Mouse (Mus musculus): ENCODE measurements at regions not wholly inside any gene's neighbourhood (a gene's known extent, or its start where the extent isn't known, plus 50 kb on each side); places are given as distances from the start of the nearest gene placed in this dataset.

GRCm38 (mm10) chr6:100019016-100019415, 268.3 kb downstream of the Rybp start:
- Histone ChIP-seq H3K4me1 (ENCODE audit: control insufficient read depth, insufficient read depth, insufficient read length, low read length) (no peaks in the 10 kb centered on the region), H3K4me3 (ENCODE audit: insufficient read depth, low read depth, low read length) (no peak overlapping the region), H3K27ac (replicated peaks; ENCODE audit: low read depth, low read length) (no peak overlapping the region)

GRCm38 (mm10) chr6:100013949-100014348, 273.3 kb downstream of the Rybp start:
- H3K4me3 ChIP-seq (ENCODE audit: insufficient read depth, low read depth, low read length) = no peak overlapping the region
- H3K4me1 ChIP-seq (ENCODE audit: control insufficient read depth, insufficient read depth, insufficient read length, low read length) = no peaks in the 10 kb centered on the region
- no peak overlapping the region for H3K27ac ChIP-seq (replicated peaks; ENCODE audit: low read depth, low read length)

- no peak overlapping the region for H3K27ac ChIP-seq (replicated peaks; ENCODE audit: low read depth, low read length)
- no peaks in the 10 kb centered on the region for H3K4me1 ChIP-seq (ENCODE audit: control insufficient read depth, insufficient read depth, insufficient read length, low read length)
- H3K4me3 ChIP-seq (ENCODE audit: insufficient read depth, low read depth, low read length) = no peak overlapping the region
Measured at GRCm38 (mm10) chr6:100011520-100012062, 275.7 kb downstream of the Rybp start.

- Histone ChIP-seq H3K4me1 (ENCODE audit: control insufficient read depth, insufficient read depth, insufficient read length, low read length) (no peaks in the 10 kb centered on the region), H3K27ac (replicated peaks; ENCODE audit: low read depth, low read length) (no peak overlapping the region), H3K4me3 (ENCODE audit: insufficient read depth, low read depth, low read length) (no peak overlapping the region)
Measured at GRCm38 (mm10) chr6:100010954-100011481, 276.3 kb downstream of the Rybp start.

- H3K4me3 ChIP-seq (ENCODE audit: insufficient read depth, low read depth, low read length) = no peak overlapping the region
- H3K4me1 ChIP-seq (ENCODE audit: control insufficient read depth, insufficient read depth, insufficient read length, low read length) = no peaks in the 10 kb centered on the region
- H3K27ac ChIP-seq (replicated peaks; ENCODE audit: low read depth, low read length) = no peak overlapping the region
Measured at GRCm38 (mm10) chr6:99999711-100000365, 273.6 kb upstream of the Prok2 start.

- no peaks in the 10 kb centered on the region for H3K4me1 ChIP-seq (ENCODE audit: control insufficient read depth, insufficient read depth, insufficient read length, low read length)
- H3K27ac ChIP-seq (replicated peaks; ENCODE audit: low read depth, low read length) = no peak overlapping the region
- no peak overlapping the region for H3K4me3 ChIP-seq (ENCODE audit: insufficient read depth, low read depth, low read length)
Measured at GRCm38 (mm10) chr6:99995970-99996956, 270.1 kb upstream of the Prok2 start.

GRCm38 (mm10) chr6:99994026-99994425, 267.8 kb upstream of the Prok2 start:
- no peak overlapping the region for H3K4me3 ChIP-seq (ENCODE audit: insufficient read depth, low read depth, low read length)
- H3K27ac ChIP-seq (replicated peaks; ENCODE audit: low read depth, low read length) = no peak overlapping the region
- no peaks in the 10 kb centered on the region for H3K4me1 ChIP-seq (ENCODE audit: control insufficient read depth, insufficient read depth, insufficient read length, low read length)

- Histone ChIP-seq H3K27ac (replicated peaks; ENCODE audit: low read depth, low read length) (no peak overlapping the region), H3K4me3 (ENCODE audit: insufficient read depth, low read depth, low read length) (no peak overlapping the region), H3K4me1 (ENCODE audit: control insufficient read depth, insufficient read depth, insufficient read length, low read length) (no peaks in the 10 kb centered on the region)
Measured at GRCm38 (mm10) chr6:99991079-99991478, 264.9 kb upstream of the Prok2 start.

- H3K4me1 ChIP-seq (ENCODE audit: control insufficient read depth, insufficient read depth, insufficient read length, low read length) = no peaks in the 10 kb centered on the region
- no peak overlapping the region for H3K4me3 ChIP-seq (ENCODE audit: insufficient read depth, low read depth, low read length)
- H3K27ac ChIP-seq (replicated peaks; ENCODE audit: low read depth, low read length) = no peak overlapping the region
Measured at GRCm38 (mm10) chr6:99990604-99991003, 264.4 kb upstream of the Prok2 start.

GRCm38 (mm10) chr6:99986449-99986848, 260.3 kb upstream of the Prok2 start:
- Histone ChIP-seq H3K4me3 (ENCODE audit: insufficient read depth, low read depth, low read length) (no peak overlapping the region), H3K27ac (replicated peaks; ENCODE audit: low read depth, low read length) (no peak overlapping the region), H3K4me1 (ENCODE audit: control insufficient read depth, insufficient read depth, insufficient read length, low read length) (no peaks in the 10 kb centered on the region)

GRCm38 (mm10) chr6:99985322-99985721, 259.1 kb upstream of the Prok2 start:
- no peak overlapping the region for H3K27ac ChIP-seq (replicated peaks; ENCODE audit: low read depth, low read length)
- H3K4me3 ChIP-seq (ENCODE audit: insufficient read depth, low read depth, low read length) = no peak overlapping the region
- H3K4me1 ChIP-seq (ENCODE audit: control insufficient read depth, insufficient read depth, insufficient read length, low read length) = no peaks in the 10 kb centered on the region

- Histone ChIP-seq H3K27ac (replicated peaks; ENCODE audit: low read depth, low read length) (no peak overlapping the region), H3K4me3 (ENCODE audit: insufficient read depth, low read depth, low read length) (no peak overlapping the region), H3K4me1 (ENCODE audit: control insufficient read depth, insufficient read depth, insufficient read length, low read length) (no peaks in the 10 kb centered on the region)
Measured at GRCm38 (mm10) chr6:99984856-99985224, 258.6 kb upstream of the Prok2 start.

- no peak overlapping the region for H3K4me3 ChIP-seq (ENCODE audit: insufficient read depth, low read depth, low read length)
Measured at GRCm38 (mm10) chr6:99984057-99984855, 258.1 kb upstream of the Prok2 start.

GRCm38 (mm10) chr6:99979614-99980013, 253.4 kb upstream of the Prok2 start:
- Histone ChIP-seq H3K4me3 (ENCODE audit: insufficient read depth, low read depth, low read length) (no peak overlapping the region), H3K27ac (replicated peaks; ENCODE audit: low read depth, low read length) (no peak overlapping the region), H3K4me1 (ENCODE audit: control insufficient read depth, insufficient read depth, insufficient read length, low read length) (no peaks in the 10 kb centered on the region)

More at GRCm38 (mm10) chr6:99984057-99984855, 258.1 kb upstream of the Prok2 start:
- H3K27ac ChIP-seq (replicated peaks; ENCODE audit: low read depth, low read length) = no peak overlapping the region
- H3K4me1 ChIP-seq (ENCODE audit: control insufficient read depth, insufficient read depth, insufficient read length, low read length) = no peaks in the 10 kb centered on the region
